Mouse (Mus musculus): ENCODE data around the gene Pdzd2.

The Pdzd2 gene

DNA sequence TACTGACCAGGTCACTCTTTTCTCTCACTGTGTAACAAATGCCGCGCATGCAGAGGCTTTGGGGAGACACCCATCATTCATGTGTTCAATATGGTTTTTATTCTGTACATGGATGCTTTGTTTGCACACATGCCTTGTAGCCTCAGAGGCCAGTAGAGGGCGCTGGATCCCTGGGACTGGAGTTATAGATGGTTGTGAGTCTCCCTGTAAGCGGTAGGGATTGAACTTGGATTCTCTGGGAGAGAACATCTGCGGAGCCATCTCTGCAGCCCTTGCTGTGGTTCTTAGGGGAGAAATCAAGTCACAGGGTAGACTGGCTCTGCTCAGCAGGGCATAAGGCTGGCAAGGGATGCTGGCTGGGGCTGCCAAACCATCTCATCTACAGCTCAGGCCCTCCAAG is 161.4 kb downstream of the Pdzd2 start:
- in situ Hi-C loops (cut with MboI), result no loop called here

DNA sequence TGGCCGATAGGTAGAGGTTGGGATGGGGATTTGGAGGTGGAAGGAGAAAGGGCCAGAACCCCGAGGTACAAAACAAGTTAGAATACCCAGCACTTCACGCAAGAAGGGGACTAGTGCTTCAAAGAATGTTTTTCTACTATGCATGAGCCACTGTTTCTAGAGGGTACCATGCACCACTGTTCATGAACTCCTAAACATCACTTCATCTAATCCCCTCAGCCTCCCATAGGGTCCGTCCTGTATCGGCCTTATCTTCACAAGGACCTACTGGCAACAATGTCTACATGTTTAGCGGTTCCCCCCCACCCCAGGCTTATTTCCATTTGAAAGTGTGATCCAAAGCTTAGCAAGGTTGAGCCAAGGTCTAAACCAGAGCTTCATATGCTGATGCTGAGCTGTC is 162.0 kb downstream of the Pdzd2 start:
- in situ Hi-C loops (cut with MboI), result no loop called here

DNA sequence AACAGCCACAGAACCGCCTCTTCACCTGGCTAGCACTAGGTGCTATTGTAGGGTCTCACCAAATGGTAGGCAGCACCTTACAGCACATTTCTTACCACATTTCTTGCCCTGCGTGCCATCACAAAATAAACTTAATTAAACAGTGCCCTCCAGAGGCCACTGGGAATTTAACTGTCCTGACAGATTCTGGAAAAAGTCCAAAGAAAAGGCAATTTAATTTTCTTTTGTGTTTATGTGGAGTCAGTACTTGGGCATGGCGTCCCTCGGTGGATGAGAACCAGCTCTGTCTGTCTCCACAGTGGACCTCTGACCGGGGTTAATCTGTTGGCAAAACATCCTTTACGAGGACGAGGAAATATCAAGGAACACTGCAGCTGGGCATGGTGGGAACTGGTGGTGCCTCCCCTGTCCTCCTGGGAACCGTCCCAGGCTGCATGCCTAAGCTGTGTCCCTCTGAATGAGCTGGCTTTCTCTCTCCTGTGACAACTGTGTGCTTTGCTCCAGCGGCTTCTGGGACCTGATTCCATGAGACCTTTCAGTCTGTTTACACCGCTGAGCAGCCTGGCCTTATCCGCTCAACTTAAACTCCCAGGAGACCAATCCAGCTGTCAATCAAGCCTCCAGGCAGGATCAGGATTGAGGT is 162.5 kb downstream of the Pdzd2 start:
- in situ Hi-C loops (cut with MboI), result no loop called here

DNA sequence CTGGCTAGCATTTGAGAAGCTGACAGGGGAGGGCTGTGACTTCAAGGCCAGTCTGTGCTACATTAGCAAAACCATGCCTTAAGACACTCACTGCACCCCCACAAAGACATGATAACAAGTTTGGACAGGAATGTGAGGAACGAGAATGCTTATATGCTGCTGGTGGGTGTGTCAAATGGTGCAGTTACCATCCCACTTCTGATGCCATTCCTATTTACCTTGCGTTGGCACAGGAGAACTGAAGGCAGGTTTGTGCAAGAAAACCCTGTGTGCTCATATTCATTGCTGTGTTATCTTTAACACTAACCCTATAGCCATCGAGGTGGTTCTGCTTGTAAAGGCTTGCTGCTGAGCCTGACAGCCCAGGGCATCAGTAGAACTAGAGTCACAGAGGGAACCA is 166.1 kb downstream of the Pdzd2 start:
- in situ Hi-C loops (cut with MboI), result no loop called here

DNA sequence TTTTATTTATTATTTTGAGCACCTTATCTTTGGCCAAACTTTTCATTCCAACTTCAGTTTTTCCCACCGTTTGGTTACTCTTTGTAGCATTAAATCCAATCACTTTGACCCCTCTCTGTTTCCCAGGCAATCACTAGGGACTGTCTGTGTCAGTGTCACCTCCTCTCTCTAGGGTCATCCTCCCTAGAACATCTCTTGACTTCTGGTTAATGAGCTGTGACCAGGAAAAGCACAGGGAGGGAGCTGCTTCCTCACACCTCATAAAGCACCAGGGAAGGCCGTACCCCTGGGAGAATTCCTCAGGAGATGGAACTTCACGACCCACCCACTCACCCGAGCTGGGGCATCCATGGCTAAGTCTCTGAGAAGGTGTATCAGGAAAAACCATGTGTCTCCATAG is 168.6 kb downstream of the Pdzd2 start:
- in situ Hi-C loops (cut with MboI), result no loop called here

DNA sequence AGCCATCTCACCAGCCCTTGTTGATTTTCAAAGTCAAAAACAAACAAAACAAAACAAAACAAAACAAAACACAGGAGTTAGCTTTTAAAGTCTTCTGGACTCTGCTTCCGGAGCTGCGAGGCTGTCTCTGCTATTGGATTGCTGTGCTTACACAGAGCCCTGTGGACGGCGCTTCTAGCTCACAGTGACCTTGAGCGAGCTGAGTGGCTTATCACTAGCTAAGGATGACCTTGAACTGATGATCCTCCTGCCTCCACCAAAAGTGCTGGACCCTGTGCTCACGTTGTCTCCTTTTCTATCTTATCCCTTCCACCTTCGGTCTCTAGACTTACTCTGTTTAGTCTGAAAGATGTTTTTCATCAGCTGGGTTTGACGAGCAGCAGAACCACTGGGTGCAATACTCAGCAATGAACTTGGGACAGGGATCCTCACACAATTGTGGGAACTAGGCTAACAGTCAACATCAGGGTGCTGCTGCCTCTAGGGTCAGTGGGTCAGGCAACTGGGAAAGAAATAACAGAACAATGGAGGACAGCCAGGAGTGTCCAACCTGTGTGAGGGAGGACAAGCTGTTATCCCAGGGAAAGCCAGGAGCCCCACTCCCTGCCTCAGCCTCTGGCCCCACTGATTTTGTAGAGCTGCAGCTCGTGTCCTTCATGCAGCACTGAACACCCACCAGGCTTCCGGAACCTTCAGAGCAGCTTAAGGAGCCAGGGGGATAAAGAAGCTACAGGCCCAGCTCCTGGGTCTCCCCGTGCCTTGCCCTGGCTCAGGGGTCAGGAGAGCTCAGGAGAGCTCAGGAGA is 172.9 kb downstream of the Pdzd2 start:
- in situ Hi-C loops (cut with MboI), result no loop called here

DNA sequence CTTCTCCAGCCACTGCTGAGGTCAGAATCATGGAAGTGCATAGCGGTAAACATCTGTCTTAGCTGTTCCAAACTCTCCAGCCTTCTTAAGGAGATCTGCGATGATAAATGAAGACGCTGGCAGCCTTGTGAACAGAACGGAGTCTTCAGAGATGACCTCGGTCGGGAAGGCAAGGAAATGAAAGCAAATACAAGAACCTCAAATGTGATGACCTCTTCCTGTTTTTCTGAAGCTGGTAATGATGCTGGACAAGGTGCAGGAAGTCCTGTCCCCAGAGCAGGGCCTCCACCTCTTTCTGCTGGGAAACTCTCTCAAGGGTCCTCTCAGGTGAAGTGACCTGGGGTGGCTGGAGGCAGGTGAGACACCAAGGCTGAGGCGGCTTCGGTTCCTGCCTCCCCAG is 174.4 kb downstream of the Pdzd2 start:
- in situ Hi-C loops (cut with MboI), result no loop called here

DNA sequence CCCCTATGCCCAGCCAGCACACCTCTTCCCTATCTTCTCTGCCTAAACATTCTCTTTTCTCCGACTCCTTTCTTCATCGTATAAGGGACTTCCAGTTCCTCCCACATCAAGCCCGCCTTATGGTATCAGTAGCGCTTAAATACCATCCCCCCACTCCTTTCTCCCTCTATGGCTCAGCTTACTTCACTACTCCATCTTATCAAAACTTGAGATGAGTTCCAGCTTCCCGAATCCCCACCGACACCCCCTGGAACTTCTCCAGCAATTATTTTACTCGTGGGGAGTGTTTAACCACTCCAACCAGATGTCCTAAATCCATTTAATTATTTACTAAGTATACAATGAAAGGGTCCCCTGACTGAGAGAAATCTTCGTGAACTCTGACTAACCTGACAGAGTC is 179.2 kb downstream of the Pdzd2 start:
- in situ Hi-C loops (cut with MboI), result no loop called here

DNA sequence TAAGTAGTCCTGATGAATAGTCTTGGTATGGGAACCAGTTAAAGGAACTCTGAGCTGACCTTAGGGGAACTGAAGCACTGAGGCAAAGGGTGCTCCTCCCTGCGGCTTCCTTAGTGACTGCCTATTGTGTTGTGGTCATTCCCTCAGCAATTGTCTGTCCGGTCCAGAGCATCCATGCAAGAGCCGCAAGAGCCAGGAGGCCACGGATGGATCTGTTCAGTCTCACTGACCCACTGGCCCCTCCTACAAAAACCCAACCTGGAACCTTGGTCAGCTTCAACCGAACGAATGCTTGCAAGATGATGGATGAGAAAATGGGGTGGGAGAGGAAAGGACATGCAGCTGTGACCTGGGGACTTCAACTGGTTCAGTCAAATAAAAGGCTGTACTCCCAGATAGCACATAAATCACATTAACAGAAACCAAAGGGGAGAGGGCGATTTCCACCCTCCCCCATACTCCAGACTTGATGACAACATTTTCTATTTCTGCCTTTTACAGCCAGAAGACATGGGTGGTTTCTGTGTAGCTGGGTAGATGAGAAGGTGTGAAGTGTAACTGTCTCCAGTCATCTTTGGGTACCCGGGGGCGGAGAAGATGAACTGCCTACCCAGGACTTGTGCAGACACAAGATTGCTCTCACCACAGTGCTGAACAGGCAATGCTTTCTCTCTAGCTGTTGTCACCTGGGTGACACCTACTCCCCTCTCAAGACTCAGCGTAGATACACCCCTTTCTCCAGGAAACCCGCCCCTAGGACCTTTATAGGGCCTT is 181.9 kb downstream of the Pdzd2 start:
- in situ Hi-C loops (cut with MboI), result no loop called here

DNA sequence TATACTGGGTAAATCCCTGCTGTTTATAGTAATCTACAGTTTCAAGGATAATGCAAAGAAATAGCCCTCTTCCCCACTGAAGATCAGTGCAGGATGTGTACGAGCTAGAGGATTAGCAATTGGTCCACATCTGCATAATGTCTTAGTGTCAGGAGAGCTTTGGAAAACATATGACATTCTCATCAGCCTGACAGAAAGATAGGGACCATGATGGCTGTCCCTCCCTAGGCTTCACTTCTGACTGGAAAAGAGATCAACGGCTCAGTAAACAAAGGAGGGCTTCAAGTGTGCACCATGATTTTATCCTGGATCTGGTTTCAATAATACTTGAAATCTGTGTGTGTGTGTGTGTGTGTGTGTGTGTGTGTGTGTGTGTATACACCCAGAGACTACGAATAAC is 186.5 kb downstream of the Pdzd2 start:
- in situ Hi-C loops (cut with MboI), result no loop called here

DNA sequence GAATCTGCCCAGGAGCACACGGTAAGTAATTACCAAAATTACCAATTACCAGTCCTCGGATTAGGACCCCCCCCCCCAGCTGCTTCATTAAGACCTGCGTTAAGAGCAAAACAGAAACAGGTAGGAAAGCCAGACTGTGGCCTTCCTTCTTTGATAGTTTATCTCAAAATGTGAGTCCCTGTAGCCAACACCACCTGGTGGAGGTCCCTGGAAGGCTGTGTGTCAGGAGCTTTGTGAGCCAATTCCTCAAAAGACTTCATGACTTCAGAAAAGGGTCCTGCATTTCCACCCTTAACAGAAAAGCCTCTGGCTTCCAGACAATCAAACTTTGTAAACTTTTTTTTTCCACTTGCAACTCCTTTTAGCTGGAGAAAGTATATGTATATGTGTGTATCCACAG is 188.8 kb downstream of the Pdzd2 start:
- in situ Hi-C loops (cut with MboI), result no loop called here

DNA sequence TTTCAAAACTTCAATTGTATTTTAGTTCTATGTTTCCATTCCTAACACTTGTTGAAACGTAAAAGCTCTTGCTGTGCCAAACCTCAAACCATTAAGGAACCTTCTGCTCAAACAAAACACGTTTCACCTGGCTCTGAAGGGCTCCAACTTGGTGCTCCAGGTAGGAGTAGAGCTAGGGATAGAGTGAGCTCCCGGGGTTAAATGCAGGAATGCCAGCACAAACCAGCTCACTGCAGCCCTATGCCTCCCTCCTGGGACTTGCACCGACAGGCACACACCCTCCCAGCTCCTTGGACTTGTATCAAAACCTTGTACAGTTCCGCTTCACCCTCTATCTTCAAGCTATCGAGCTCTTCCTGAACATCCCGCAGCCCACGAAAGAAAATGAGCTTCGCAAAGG is 189.3 kb downstream of the Pdzd2 start:
- in situ Hi-C loops (cut with MboI), result no loop called here

DNA sequence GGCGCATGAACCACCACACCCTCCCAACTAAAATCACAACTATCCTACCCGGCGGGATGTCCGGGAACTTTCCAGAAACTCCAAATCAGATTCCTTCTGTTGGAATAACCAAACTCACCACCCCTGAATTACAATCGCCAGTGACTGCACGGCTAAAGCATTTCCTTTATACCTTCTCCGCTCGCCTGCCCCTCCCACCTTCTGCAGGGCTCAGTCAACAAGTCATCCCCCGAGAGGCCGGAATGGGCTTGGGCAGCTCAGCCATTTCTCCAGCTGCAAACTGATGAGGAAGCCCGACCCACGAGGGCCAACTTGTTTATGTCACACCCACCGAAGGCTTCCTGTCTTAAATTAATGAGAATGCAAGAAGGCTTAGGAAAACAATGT is 189.8 kb downstream of the Pdzd2 start:
- in situ Hi-C loops (cut with MboI), result no loop called here

DNA sequence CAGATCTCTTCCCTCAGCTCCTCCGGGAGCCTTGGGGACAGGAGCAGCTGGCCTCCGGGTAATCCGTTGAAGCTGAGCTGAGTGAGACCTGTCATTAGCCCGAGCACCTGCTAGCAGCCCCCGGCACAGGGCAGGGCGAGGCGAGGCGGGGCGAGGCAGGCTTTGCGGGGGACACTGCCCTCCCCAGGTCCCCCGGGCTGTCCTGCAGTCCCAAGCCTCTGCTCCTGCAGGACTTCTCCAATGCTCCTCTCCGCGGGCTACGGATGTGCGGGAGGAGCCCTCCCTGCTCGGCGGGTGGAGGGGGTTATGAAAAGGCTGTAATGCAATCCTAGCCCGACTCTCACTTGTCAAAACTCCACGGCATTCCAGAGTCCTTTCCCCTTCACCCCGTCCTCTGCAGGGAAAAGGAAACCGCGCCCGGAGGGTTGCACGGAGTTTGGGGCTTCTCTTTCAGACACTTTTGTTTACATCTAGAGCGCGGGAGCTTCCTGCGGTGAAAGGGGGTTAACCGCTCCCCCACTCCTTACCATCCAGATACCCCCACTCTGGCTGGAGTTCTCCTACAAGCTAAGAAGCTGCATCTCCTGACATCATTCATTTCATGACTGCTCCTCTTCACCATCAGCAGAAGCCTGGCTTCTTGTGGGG is 190.3 kb downstream of the Pdzd2 start:
- in situ Hi-C loops (cut with MboI), result no loop called here

DNA sequence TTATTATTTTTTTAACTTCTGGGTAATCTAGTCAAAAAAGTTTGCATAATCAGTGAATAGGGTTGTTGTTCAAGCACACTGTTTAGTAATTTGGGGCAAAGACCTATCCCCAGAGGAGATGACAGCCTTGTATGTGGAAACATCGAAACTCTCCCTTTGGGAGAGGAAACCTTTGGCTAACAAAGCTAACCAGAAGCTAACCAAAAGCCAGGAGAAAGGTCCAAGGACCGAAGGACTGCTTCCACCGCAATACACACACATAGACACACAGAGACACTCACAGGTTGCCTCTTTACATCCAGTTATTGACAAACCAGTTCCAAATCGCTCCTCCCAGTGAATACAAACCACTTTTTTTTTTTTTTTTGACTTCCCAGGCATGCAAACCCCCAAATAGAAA is 191.0 kb downstream of the Pdzd2 start:
- in situ Hi-C loops (cut with MboI), result no loop called here

DNA sequence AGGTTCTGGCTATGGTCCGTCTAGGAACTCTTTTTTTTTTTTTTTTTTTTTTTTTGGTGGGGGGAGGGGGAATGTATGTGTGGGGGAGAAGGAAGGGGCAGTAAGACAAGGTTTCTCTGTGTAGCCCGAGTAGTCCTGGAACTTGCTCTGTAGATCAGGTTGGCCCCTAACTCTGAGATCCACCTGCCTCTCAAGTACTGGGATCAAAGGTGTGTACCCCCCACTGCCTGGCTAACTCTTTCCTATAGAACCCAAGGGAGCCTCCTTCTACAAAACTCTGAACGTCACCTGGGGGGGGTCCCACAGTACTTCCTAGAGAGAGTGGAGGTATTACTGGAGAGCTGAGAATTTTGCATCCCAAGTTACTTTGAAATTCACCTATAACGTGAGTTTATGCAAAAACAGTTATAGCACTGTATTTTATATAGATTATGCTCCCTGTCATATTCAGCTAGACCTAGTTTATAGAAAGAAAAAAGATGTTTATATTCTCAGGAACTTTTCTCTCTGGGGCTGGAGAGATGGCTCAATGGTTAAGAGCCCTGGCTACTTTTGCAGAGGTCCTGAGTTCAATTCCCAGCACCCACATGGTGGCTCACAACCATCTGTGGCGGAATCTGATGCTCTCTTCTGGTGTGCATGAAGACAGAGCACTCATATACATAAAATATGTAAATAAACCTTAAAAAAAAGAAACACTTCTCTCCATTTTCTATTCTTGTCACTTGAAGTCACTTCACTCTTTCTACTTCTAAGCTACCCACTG is 191.9 kb downstream of the Pdzd2 start:
- in situ Hi-C loops (cut with MboI), result no loop called here

DNA sequence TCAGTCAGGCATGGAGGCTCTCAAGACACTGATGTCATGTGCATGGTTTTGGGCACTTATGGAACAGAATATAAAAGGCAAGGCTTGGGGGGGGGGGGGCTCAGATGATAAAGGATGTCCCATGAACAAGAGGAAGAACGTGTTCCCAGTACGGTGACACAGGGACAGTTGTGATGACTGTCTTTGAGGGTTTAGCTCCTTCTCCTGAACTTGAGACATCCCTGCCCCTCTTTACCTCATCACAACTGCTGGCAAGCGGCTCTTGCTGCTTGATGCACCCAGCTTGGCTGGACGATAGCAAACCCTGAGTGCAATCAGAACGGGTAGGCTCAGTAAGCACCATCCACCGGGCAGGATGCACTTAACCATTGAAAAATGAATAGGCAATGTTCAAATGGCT is 192.9 kb downstream of the Pdzd2 start:
- in situ Hi-C loops (cut with MboI), result no loop called here

DNA sequence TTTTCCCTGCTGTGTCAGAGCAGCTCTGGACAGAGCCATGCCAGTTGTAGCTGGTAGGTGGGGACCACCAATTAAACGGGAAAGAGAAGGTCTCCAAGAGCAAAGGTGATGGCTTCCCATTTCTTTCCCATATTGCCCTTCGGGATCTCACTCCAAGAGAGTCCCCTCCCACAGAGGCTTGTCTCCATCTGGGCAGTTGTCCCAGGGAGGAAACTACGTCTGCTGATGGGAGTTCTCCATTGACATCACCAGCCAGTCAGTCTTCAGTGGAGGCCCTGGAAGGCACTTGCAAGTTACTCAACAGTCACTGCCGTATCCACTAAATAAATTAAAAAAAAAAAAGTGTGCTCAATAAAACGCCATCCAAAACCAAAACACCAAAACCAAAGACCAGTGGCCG is 194.1 kb downstream of the Pdzd2 start:
- in situ Hi-C loops (cut with MboI), result no loop called here

DNA sequence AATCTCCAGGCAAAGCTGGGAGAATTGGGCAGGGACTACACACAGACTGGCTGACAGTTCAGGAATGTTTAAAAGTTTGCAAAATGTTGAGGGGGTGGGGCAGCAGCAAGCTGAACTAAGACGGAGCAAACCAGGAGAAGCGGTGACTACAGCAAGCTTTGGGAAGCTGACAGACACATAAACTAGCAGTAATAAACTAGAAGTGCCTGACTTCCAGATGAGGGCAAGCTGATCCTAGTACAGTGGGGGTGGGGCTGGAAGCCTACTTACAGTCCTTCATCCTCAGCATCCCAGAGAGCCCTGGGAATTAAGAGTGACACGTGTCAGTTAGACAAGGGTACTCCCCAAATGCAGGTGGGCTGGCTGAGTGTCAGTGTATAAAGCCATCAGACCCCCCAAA is 194.5 kb downstream of the Pdzd2 start:
- in situ Hi-C loops (cut with MboI), result no loop called here

DNA sequence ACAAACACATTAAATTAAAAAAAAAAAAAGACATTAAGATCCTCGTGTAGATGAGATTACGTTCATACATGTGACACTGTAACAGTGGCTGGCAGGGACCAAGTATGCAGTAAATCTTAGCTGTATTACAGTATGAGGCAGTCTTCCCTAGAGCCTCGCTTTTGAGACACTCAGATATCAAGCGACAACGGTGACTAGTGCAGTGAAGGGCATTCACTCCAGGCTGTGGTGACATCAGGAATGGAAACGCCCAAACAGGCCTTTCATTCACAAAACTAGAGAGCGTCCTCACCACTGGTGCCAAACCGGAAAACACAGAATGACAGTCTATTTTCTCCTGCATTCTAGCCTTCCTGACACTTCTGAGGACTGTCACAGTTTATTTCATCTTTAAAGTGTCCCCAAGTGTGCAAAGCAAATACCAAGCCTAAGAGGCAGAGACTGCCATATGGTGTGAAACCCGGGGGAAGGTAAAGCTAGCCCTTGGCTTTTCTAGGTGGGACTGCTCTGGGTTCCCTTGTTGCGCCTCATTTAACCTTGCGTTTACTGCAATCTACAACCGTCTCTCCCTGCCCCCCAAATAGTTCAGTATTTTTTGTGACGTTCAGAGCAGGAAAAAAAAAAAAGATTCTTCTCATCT is 195.9 kb downstream of the Pdzd2 start:
- in situ Hi-C loops (cut with MboI), result no loop called here

DNA sequence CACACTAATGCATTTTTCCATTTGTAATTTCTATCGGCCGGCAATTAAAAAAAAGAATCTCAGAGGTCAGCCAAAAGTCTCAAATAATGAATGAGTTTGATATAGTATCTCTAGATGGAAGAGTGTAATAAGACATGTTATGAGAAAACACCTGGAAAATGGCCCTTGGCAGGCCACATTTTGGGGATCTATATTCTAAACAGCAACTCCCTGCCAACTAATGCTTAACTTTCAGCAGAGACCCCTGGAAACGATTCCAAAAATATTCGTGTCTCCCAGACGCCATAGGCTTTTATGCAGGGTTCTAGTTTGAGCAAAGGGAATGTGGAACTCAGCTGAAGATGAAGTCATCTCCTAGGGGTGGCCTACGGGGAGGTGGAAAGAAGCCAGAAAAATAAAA is 197.4 kb downstream of the Pdzd2 start:
- in situ Hi-C loops (cut with MboI), result no loop called here

Data from mature B cell (primary cell).